Mouse (Mus musculus) kidney, adult 2 months (tissue): ENCODE measurements around the gene Tm9sf2.

Experiments used
- CTCF ChIP-seq: fragments of 200-500 bp; conservative IDR thresholded peaks from 2 replicates; pipeline ENCODE4 v1.5.1; 2011; ENCODE audit warnings: low read depth, mild to moderate bottlenecking, control low read depth, low read length, moderate library complexity, mixed read lengths; ENCODE audit not compliant: insufficient read depth, insufficient read length
- POLR2A ChIP-seq: fragments of 200-500 bp; IDR thresholded peaks from one replicate; pipeline ENCODE4 v1.6.1; 2011; ENCODE audit warnings: low read depth, low read length, control low read depth

DNA sequence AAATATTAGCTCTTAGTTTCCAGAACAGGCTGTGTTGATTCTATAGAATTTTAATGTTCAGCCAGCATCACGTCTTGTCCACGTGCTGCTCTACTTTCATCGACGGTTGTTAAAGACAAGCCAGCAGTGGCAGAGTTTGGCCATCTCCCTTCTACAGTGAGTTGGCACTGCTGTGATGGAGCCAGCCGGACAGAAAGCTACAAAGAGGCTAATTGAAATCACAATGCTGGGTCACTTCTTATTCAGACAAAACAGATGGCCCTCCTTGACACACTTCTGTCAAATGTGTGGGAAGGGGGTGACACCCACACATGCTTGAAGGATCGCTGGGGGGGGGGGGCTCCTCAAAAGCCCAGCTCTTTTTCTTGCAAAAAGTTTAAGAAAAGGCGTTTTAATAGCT is 62.1 kb downstream of the Tm9sf2 start:
- TF ChIP-seq POLR2A = no peak
- no peak for TF ChIP-seq CTCF
